Mouse (Mus musculus) lung, postnatal 0 days (tissue): ENCODE measurements around the gene Gltpd2. TPM values are rescaled to one million over a fixed set of nuclear protein-coding genes. Genes with fewer than 3 reads are reported as not detected.

ENCODE experiments used
- ATAC-seq: fragments of 200-750 bp; cut with Nextera tagmentation; 2 replicates; pipeline ENCODE4 v1.8.0; 2017; ENCODE audit warnings: moderate library complexity
- DNase-seq: peaks from one replicate; pipeline ENCODE4 v3.0.0-alpha.2; 2016; ENCODE audit warnings: low spot score
- H3K27ac ChIP-seq: fragments of 300-500 bp; sonication (generic); 2 replicates; pipeline ENCODE4 v1.5.1; 2014; ENCODE audit warnings: antibody characterized with exemption, mild to moderate bottlenecking, low read length, mixed read lengths
- H3K27me3 ChIP-seq: fragments of 300-500 bp; sonication (generic); replicated peaks from 2 replicates; pipeline ENCODE4 v1.6.1; 2014; ENCODE audit warnings: low read length, mixed read lengths; ENCODE audit not compliant: insufficient read depth
- H3K36me3 ChIP-seq: fragments of 300-500 bp; sonication (generic); 2 replicates; pipeline ENCODE4 v1.6.1; 2014; ENCODE audit warnings: low read length, mixed read lengths; ENCODE audit not compliant: insufficient read depth
- H3K4me1 ChIP-seq: fragments of 300-500 bp; sonication (generic); 2 replicates; pipeline ENCODE4 v1.6.1; 2014; ENCODE audit warnings: antibody characterized with exemption, low read depth, low read length, mixed read lengths; ENCODE audit not compliant: insufficient read depth
- H3K4me2 ChIP-seq: fragments of 300-500 bp; sonication (generic); replicated peaks from 2 replicates; pipeline ENCODE4 v1.6.1; 2014; ENCODE audit warnings: low read depth, mild to moderate bottlenecking, low read length, moderate library complexity, mixed read lengths
- H3K4me3 ChIP-seq: fragments of 300-500 bp; sonication (generic); 2 replicates; pipeline ENCODE4 v1.5.1; 2014; ENCODE audit warnings: low read depth, low read length
- H3K9ac ChIP-seq: fragments of 300-500 bp; sonication (generic); replicated peaks from 2 replicates; pipeline ENCODE4 v1.6.1; 2014; ENCODE audit warnings: low read depth, mild to moderate bottlenecking
- H3K9me3 ChIP-seq: fragments of 300-500 bp; sonication (generic); 2 replicates; pipeline ENCODE4 v1.6.1; 2016; ENCODE audit warnings: low read length, mixed read lengths
- CTCF ChIP-seq: IDR thresholded peaks from 2 replicates; pipeline ENCODE4 v1.5.1; 2016; ENCODE audit warnings: antibody characterized with exemption, mild to moderate bottlenecking
- EP300 ChIP-seq: IDR thresholded peaks from 2 replicates; pipeline ENCODE4 v1.6.1; 2016; ENCODE audit warnings: antibody characterized with exemption, mild to moderate bottlenecking, control low read depth
- WGBS: fragments of 180-500 bp; shearing (Covaris S2); extraction: QIAGEN DNeasy Blood & Tissue Kit; methylation state at CpG from one replicate; pipeline ENCODE4 v1.1.7; 2014; 5-methylcytosine and 5-hydroxymethylcytosine counted together
- polyA plus RNA-seq: library from polyadenylated mRNA; unstranded; fragments of >200 nt; fragmentation: Nextera tagmentation; extraction: Ambion mirVana; gene quantifications from 2 replicates; pipeline ENCODE4 v1.2.1, GENCODE M21; 2015

Gltpd2 gene
- polyA plus RNA-seq, 1 experiment from 2014 or later = 0.86 TPM

- Histone ChIP-seq H3K9ac (no peak overlapping the region), H3K4me2 (no peak overlapping the region), H3K9me3 (no peaks in the 10 kb centered on the region), H3K27me3 (no peaks in the 10 kb centered on the region), H3K27ac (no peak overlapping the region), H3K36me3 (no peaks in the 10 kb centered on the region), H3K4me1 (no peaks in the 10 kb centered on the region), H3K4me3 (no peak overlapping the region)
- no peak for DNase-seq
- no peak for TF ChIP-seq EP300
- TF ChIP-seq CTCF = no peak
- no peak for ATAC-seq
- WGBS = 84% methylated on average over 8 of the region's 8 CpGs
Observed at GRCm38 (mm10) chr11:70551526-70551925, 32.5 kb downstream of the Gltpd2 start.

- ATAC-seq (no peak), DNase-seq (no peak)
- Histone ChIP-seq H3K27me3 (no peaks in the 10 kb centered on the region), H3K36me3 (0 out of 2 replicates have a peak, but pooled peaks cover 3% of the 10 kb centered on the region), H3K9ac (no peak overlapping the region), H3K4me3 (no peak overlapping the region), H3K4me1 (no peaks in the 10 kb centered on the region), H3K4me2 (no peak overlapping the region), H3K9me3 (no peaks in the 10 kb centered on the region), H3K27ac (no peak overlapping the region)
- TF ChIP-seq CTCF (no peak), EP300 (no peak)
- WGBS = 18% methylated on average over 6 of the region's 7 CpGs
Observed at GRCm38 (mm10) chr11:70553940-70554339, 34.9 kb downstream of the Gltpd2 start.

- no peak overlapping the region for H3K27ac ChIP-seq
- DNase-seq (no peak), ATAC-seq (no peak)
- no peaks in the 10 kb centered on the region for H3K27me3 ChIP-seq
- 91% methylated on average over 9 of the region's 9 CpGs for WGBS
- H3K36me3 ChIP-seq = 0 out of 2 replicates have a peak, but pooled peaks cover 3% of the 10 kb centered on the region
- H3K4me1 ChIP-seq = no peaks in the 10 kb centered on the region
- no peaks in the 10 kb centered on the region for H3K9me3 ChIP-seq
- H3K4me3 ChIP-seq = no peak overlapping the region
- no peak overlapping the region for H3K4me2 ChIP-seq
- TF ChIP-seq CTCF (no peak), EP300 (no peak)
- H3K9ac ChIP-seq = no peak overlapping the region
Observed at GRCm38 (mm10) chr11:70557545-70557944, 38.5 kb downstream of the Gltpd2 start.

GRCm38 (mm10) chr11:70561937-70562286, 42.9 kb downstream of the Gltpd2 start:
- ATAC-seq = no peak; the same call in 1 of the 2 replicates
- H3K9me3 ChIP-seq = no peaks in the 10 kb centered on the region
- DNase-seq = peak; percentile 15
- 3% methylated on average over 2 of the region's 2 CpGs for WGBS
- H3K4me2 ChIP-seq = peak overlapping the region; percentile 95
- H3K27ac ChIP-seq = no peak overlapping the region
- TF ChIP-seq CTCF = peak; percentile 27
- TF ChIP-seq EP300 = no peak
- H3K4me1 ChIP-seq = peaks cover 7% of the 10 kb centered on the region; the same call in 1 of the 2 replicates
- H3K27me3 ChIP-seq = no peaks in the 10 kb centered on the region
- 0 out of 2 replicates have a peak, but pooled peaks cover 3% of the 10 kb centered on the region for H3K36me3 ChIP-seq
- H3K9ac ChIP-seq = 0 out of 2 replicates have a peak overlapping the region, but pooled peaks have one; percentile 58
- peak overlapping the region; percentile 85; the same call in 1 of the 2 replicates for H3K4me3 ChIP-seq

- under 1% methylated on average over 43 of the region's 57 CpGs for WGBS
- Histone ChIP-seq H3K9me3 (no peaks in the 10 kb centered on the region), H3K27me3 (no peaks in the 10 kb centered on the region), H3K36me3 (0 out of 2 replicates have a peak, but pooled peaks cover 2% of the 10 kb centered on the region), H3K27ac (peak within 1 kb of the TSS; percentile 88), H3K4me1 (peaks cover 7% of the 10 kb centered on the region; the same call in 1 of the 2 replicates), H3K4me3 (peak within 1 kb of the TSS; percentile 85), H3K9ac (peak within 1 kb of the TSS; percentile 58), H3K4me2 (peak within 1 kb of the TSS; percentile 95)
- no peak for TF ChIP-seq EP300
- TF ChIP-seq CTCF = peak; percentile 29; the same call in 1 of the 2 replicates
- DNase-seq = peak; percentile 93
- ATAC-seq = peak; percentile 89
Observed at GRCm38 (mm10) chr11:70562287-70562994, 43.4 kb downstream of the Gltpd2 start, which contains the start of gene Mink1. Gene Mink1 (plus strand): TSS chr11:70562881.

GRCm38 (mm10) chr11:70562995-70563469, 44.0 kb downstream of the Gltpd2 start:
- TF ChIP-seq CTCF (no peak), EP300 (no peak)
- Histone ChIP-seq H3K36me3 (no peaks in the 10 kb centered on the region), H3K27ac (peak overlapping the region; percentile 88), H3K9me3 (no peaks in the 10 kb centered on the region), H3K4me1 (peaks cover 7% of the 10 kb centered on the region; the same call in 1 of the 2 replicates), H3K27me3 (no peaks in the 10 kb centered on the region), H3K4me3 (peak overlapping the region; percentile 85), H3K9ac (peak overlapping the region; percentile 58), H3K4me2 (peak overlapping the region; percentile 95)
- ATAC-seq = no peak; the same call in 1 of the 2 replicates
- no peak for DNase-seq
- 1% methylated on average over 10 of the region's 31 CpGs for WGBS
